Mouse (Mus musculus) MEL (cell line): ENCODE data around the gene Klc1.
"Not testable (repeated sequence)": the region's sequence is repeated elsewhere in the genome, so short reads cannot be mapped to it uniquely, and the experiment has no call there.

Experiments
- CHD2 ChIP-seq: IDR thresholded peaks from 2 replicates; pipeline ENCODE4 v1.6.1; 2011; ENCODE audit warnings: low read length, improper control_type of control experiment
- CTCF ChIP-seq, 3 experiments: IDR thresholded peaks in 2 of 3; conservative IDR thresholded peaks in 1 of 3; 2 replicates each; pipeline ENCODE4 v1.5.1; 2011 to 2012; ENCODE audit warnings: low read length in 3 of 3, low read depth in 2 of 3, mild to moderate bottlenecking in 2 of 3, improper control_type of control experiment in 1 of 3, inconsistent platforms in 1 of 3, mixed read lengths in 1 of 3, moderate library complexity in 1 of 3; ENCODE audit not compliant: control insufficient read depth in 1 of 3, insufficient read depth in 1 of 3, poor library complexity in 1 of 3, severe bottlenecking in 1 of 3
- ELF1 ChIP-seq: IDR thresholded peaks from 2 replicates; pipeline ENCODE4 v1.6.1; 2014; ENCODE audit warnings: low read depth, mild to moderate bottlenecking, inconsistent platforms, low read length, improper control_type of control experiment, moderate library complexity
- MXI1 ChIP-seq: IDR thresholded peaks from 2 replicates; pipeline ENCODE4 v1.6.1; 2011; ENCODE audit warnings: mild to moderate bottlenecking, low read depth, low read length, improper control_type of control experiment
- MYB ChIP-seq: IDR thresholded peaks from 2 replicates; pipeline ENCODE4 v1.6.1; 2011; ENCODE audit warnings: mild to moderate bottlenecking, low read depth, low read length, improper control_type of control experiment
- POLR2A ChIP-seq, 2 experiments: IDR thresholded peaks; 2 replicates each; pipeline ENCODE4 v1.6.1; 2011 to 2012; ENCODE audit warnings: low read length in 2 of 2, mild to moderate bottlenecking in 2 of 2, control low read depth in 1 of 2, improper control_type of control experiment in 1 of 2, low read depth in 1 of 2, moderate library complexity in 1 of 2; ENCODE audit not compliant: control insufficient read depth in 1 of 2, insufficient read depth in 1 of 2, poor library complexity in 1 of 2
- RAD21 ChIP-seq: IDR thresholded peaks from 2 replicates; pipeline ENCODE4 v1.6.1; 2011; ENCODE audit warnings: mild to moderate bottlenecking, low read depth, low read length, improper control_type of control experiment
- TAL1 ChIP-seq: IDR thresholded peaks from 2 replicates; pipeline ENCODE4 v1.6.1; 2012; ENCODE audit warnings: mild to moderate bottlenecking, inconsistent platforms, low read length, moderate library complexity, mixed read lengths

GRCm38 (mm10) chr12:111713880-111714279, 44.8 kb upstream of the Klc1 start:
- TF ChIP-seq ELF1; MXI1; MYB; RAD21; CHD2; CTCF (IDR thresholded peaks at IDR 0.05 in 2 of 3, conservative IDR thresholded peaks at IDR 0.05 in 1 of 3; ENCODE audit: control insufficient read depth in 1 of 3, insufficient read depth in 1 of 3, low read depth in 2 of 3, low read length in 3 of 3, poor library complexity in 1 of 3, severe bottlenecking in 1 of 3); POLR2A (IDR thresholded peaks at IDR 0.05; ENCODE audit: control insufficient read depth in 1 of 2, insufficient read depth in 1 of 2, low read depth in 1 of 2, low read length in 2 of 2, poor library complexity in 1 of 2); TAL1: not testable (repeated sequence)
